In genomic region chr9:111993844-111994243, GRCm38 (mm10) we compare ENCODE assay signal across 13 mouse cellular contexts.
DNase-seq lines count a peak whose midpoint lies in the region; ATAC-seq and TF ChIP-seq lines count a peak whose summit lies in the region.
"Had no signal": no experiment of that assay in that cellular context is flagged by ENCODE, and none has a peak within 500 bp of the region (broad histone marks: within the 10 kb centered on the region; RNA-seq: fewer than 3 reads in every experiment).

No protein-coding gene starts in this region.

- no peaks in the 10 kb centered on the region for H3K9me3 ChIP-seq in kidney, postnatal 0 days (replicated peaks; ENCODE audit: low read length)
- no peaks in the 10 kb centered on the region for H3K9me3 ChIP-seq in embryonic facial prominence, embryonic 10.5 days
- H3K9me3 ChIP-seq: intestine, embryonic 15.5 days had no signal

- no peak overlapping the region for H3K4me3 ChIP-seq in kidney, postnatal 0 days (replicated peaks; ENCODE audit: low read depth, low read length)
- H3K4me3 ChIP-seq in embryonic facial prominence, embryonic 10.5 days: no peak overlapping the region
- H3K4me3 ChIP-seq: erythroblast, embryonic 14.5 days; intestine, embryonic 15.5 days had no signal

- DNase-seq in kidney, postnatal 0 days (ENCODE audit: low spot score): peak; percentile 37
- DNase-seq in kidney, adult 9 months: no peak
- DNase-seq in embryo, embryonic 10 days (ENCODE audit: low spot score): peak; percentile 43
- peak; percentile 42 for DNase-seq in embryonic facial prominence, embryonic 10.5 days (ENCODE audit: low spot score)
- peak; percentile 20 for DNase-seq in heart, postnatal 4 days
- DNase-seq in cerebellum, adult 9-11 months: no peak
- no peak for DNase-seq in right cerebral cortex, adult 2 months (ENCODE audit: low spot score in 2 of 2)
- DNase-seq: adrenal gland, postnatal 10 days; cerebellum, postnatal 36 days; forebrain, postnatal 0 days; spleen, adult 18-20 months had no signal

- H3K4me2 ChIP-seq in kidney, postnatal 0 days (ENCODE audit: low read length): peak overlapping the region; percentile 2; the same call in 1 of the 2 replicates
- H3K4me2 ChIP-seq: intestine, embryonic 15.5 days had no signal

- no peak overlapping the region for H3K9ac ChIP-seq in kidney, postnatal 0 days (ENCODE audit: low read depth, low read length)
- H3K9ac ChIP-seq: forebrain, postnatal 0 days; intestine, embryonic 15.5 days had no signal

- H3K27me3 ChIP-seq in kidney, postnatal 0 days (ENCODE audit: insufficient read depth, low read length): no peaks in the 10 kb centered on the region
- no peaks in the 10 kb centered on the region for H3K27me3 ChIP-seq in embryonic facial prominence, embryonic 10.5 days (replicated peaks; ENCODE audit: low read depth, poor library complexity, severe bottlenecking)
- H3K27me3 ChIP-seq: intestine, embryonic 15.5 days had no signal

- no peak; the same call in 1 of the 2 replicates for ATAC-seq in kidney, postnatal 0 days (replicated peaks; ENCODE audit: low FRiP score, low read depth)
- ATAC-seq: forebrain, postnatal 0 days; intestine, embryonic 15.5 days had no signal

- H3K27ac ChIP-seq in kidney, postnatal 0 days: no peak overlapping the region
- peak overlapping the region; percentile 35; the same call in 1 of the 2 replicates for H3K27ac ChIP-seq in embryonic facial prominence, embryonic 10.5 days (replicated peaks)
- H3K27ac ChIP-seq: intestine, embryonic 15.5 days had no signal

- H3K36me3 ChIP-seq in kidney, postnatal 0 days (ENCODE audit: insufficient read depth, low read length): no peaks in the 10 kb centered on the region
- H3K36me3 ChIP-seq in embryonic facial prominence, embryonic 10.5 days (replicated peaks): no peaks in the 10 kb centered on the region
- H3K36me3 ChIP-seq: intestine, embryonic 15.5 days had no signal

- TF ChIP-seq CTCF in kidney, postnatal 0 days (IDR thresholded peaks at IDR 0.05; ENCODE audit: low read depth): no peak

- no peaks in the 10 kb centered on the region for H3K4me1 ChIP-seq in kidney, postnatal 0 days (replicated peaks; ENCODE audit: insufficient read depth, low read length)
- peaks cover 16% of the 10 kb centered on the region for H3K4me1 ChIP-seq in embryonic facial prominence, embryonic 10.5 days
- H3K4me1 ChIP-seq: intestine, embryonic 15.5 days had no signal

- WGBS in kidney, postnatal 0 days: 17% methylated on average over 4 of the region's 4 CpGs
- WGBS in embryonic facial prominence, embryonic 10.5 days: 33% methylated on average over 4 of the region's 4 CpGs

Comparison
In these comparisons a context has a peak if more than half of its experiments do, and no peak if none do; other contexts are left out.
1. DNase-seq: peak in kidney, postnatal 0 days (single experiment), embryo, embryonic 10 days (single experiment), embryonic facial prominence, embryonic 10.5 days (single experiment) and heart, postnatal 4 days (single experiment); none in kidney, adult 9 months (single experiment), cerebellum, adult 9-11 months (single experiment) and right cerebral cortex, adult 2 months (0 of 2).